Mouse (Mus musculus) monocyte, adult 5-6 weeks (primary cell): ENCODE data around the gene Alad. TPM values are rescaled to one million over a fixed set of nuclear protein-coding genes. Genes with fewer than 3 reads are reported as not detected.

ENCODE experiments used
- ATAC-seq: fragments of 153-309, 156-312 bp; replicated peaks from 2 replicates; pipeline ENCODE4 v1.8.0; 2017; ENCODE audit warnings: mild to moderate bottlenecking; ENCODE audit not compliant: low TSS enrichment, insufficient number of reproducible peaks, severe bottlenecking, poor library complexity, low FRiP score
- total RNA-seq: library from RNA; stranded (forward); fragments of 200-1000, 200-491, 200-594 nt; gene quantifications from 3 replicates; pipeline ENCODE4 v1.2.3, GENCODE M21; 2017

Gene Alad
- 5.4 to 10.0 TPM (median 5.6 TPM) in 3 replicates for total RNA-seq

- ATAC-seq, result peak; percentile 30
These were observed at the start of gene Alad for GRCm38 (mm10) chr4:62519849-62520233. Gene Alad, minus strand, starts transcription at chr4:62519918.

GRCm38 (mm10) chr4:62568359-62568758 lies 48.6 kb upstream of the Alad start:
- ATAC-seq, result no peak

- no peak for ATAC-seq
These were observed 48.0 kb upstream of the Alad start for GRCm38 (mm10) chr4:62567696-62568095.

- no peak for ATAC-seq
These were observed 46.8 kb upstream of the Alad start for GRCm38 (mm10) chr4:62566530-62566929.

- 0 out of 2 replicates have a peak, but pooled peaks have one; percentile 28 for ATAC-seq
These were observed 42.3 kb upstream of the Alad start for GRCm38 (mm10) chr4:62562006-62562405.

GRCm38 (mm10) chr4:62561630-62562001 lies 41.9 kb upstream of the Alad start:
- no peak for ATAC-seq

GRCm38 (mm10) chr4:62560963-62561629 lies 41.4 kb upstream of the Alad start:
- ATAC-seq, result peak; percentile 72

- no peak for ATAC-seq
These were observed 40.1 kb upstream of the Alad start, which contains the start of gene Rgs3 for GRCm38 (mm10) chr4:62559797-62560329. Gene Rgs3, plus strand, starts transcription at chr4:62559847.

GRCm38 (mm10) chr4:62557436-62557835 lies 37.7 kb upstream of the Alad start:
- no peak for ATAC-seq

GRCm38 (mm10) chr4:62551966-62552365 lies 32.2 kb upstream of the Alad start:
- no peak for ATAC-seq

- no peak for ATAC-seq
These were observed 25.1 kb upstream of the Alad start for GRCm38 (mm10) chr4:62544801-62545200.

GRCm38 (mm10) chr4:62543782-62544181 lies 24.1 kb upstream of the Alad start:
- no peak for ATAC-seq

GRCm38 (mm10) chr4:62541802-62542201 lies 22.1 kb upstream of the Alad start:
- no peak for ATAC-seq

GRCm38 (mm10) chr4:62533729-62534128 lies 14.0 kb upstream of the Alad start:
- no peak for ATAC-seq

GRCm38 (mm10) chr4:62527655-62528054 lies 7.9 kb upstream of the Alad start:
- no peak for ATAC-seq

GRCm38 (mm10) chr4:62526256-62526655 lies 6.5 kb upstream of the Alad start:
- ATAC-seq, result no peak

GRCm38 (mm10) chr4:62525489-62525811 lies 5.7 kb upstream of the Alad start:
- no peak for ATAC-seq

GRCm38 (mm10) chr4:62524651-62525488 lies 5.2 kb upstream of the Alad start, which contains the start of the genes Pole3 and 4933430I17Rik:
Gene Pole3, minus strand, starts transcription at chr4:62525068.
Gene 4933430I17Rik, plus strand, starts transcription at chr4:62525369.
- ATAC-seq, result peak; percentile 97

GRCm38 (mm10) chr4:62520892-62521400 lies 1.2 kb upstream of the Alad start:
- ATAC-seq, result no peak
